Mouse (Mus musculus) gastrocnemius, postnatal 10 days (tissue): ENCODE results near the gene Chd6. TPM values are rescaled to one million over a fixed set of nuclear protein-coding genes. Genes with fewer than 3 reads are reported as not detected.
A peak's percentile ranks its signal among the peaks of the same experiment; 100 is the strongest.
"Not testable (repeated sequence)": the region's sequence is repeated elsewhere in the genome, so short reads cannot be mapped to it uniquely, and the experiment has no call there.

ENCODE experiments used
- DNase-seq: peaks from one replicate; pipeline ENCODE4 v3.0.0; 2021; ENCODE audit warnings: mixed read lengths
- total RNA-seq, 2 experiments: library from RNA; stranded (reverse); gene quantifications; 2 replicates each; pipeline ENCODE4 v1.2.3; 2021

Gene Chd6
- total RNA-seq, 2 experiments from 2014 or later: 18.6 to 27.2 TPM

DNA sequence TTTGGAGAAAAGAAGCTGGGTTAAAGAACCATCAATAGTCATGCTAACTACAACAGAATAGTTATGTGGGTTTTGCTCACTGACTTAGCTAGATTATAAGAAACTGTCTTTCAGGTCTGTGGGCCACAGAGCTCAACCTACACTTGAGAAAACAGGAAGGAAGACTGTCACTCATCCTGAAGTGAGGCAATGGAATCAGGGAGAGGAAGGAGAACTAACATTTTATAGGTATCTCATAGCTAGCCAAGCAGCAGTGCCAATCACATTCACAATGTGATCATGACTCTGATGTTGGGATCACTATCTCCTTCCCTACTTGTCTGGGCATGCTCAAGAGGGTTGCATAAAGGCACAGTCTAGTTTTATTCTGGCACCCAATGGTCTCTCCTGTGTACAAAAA is 121.4 kb downstream of the Chd6 start:
- no peak for DNase-seq

DNA sequence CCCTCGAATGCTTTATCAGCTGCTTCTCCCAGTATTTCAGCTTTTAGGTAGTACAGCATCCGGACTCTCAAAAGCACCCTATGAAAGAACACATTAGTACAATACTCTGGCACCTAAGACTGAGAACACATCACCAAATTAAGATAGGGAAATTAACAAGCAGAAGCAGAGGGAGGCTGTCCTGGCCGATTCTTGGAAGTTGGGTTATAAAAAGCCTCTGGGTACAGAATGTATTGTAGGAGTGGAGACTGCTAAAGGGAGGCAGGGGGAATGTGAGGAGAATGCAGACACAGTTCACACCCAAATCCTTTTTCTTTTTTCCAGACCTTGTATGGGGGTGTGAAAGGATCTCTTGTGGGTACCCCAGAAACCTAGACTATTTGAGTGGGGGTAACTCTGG is 126.2 kb downstream of the Chd6 start:
- no peak for DNase-seq

DNA sequence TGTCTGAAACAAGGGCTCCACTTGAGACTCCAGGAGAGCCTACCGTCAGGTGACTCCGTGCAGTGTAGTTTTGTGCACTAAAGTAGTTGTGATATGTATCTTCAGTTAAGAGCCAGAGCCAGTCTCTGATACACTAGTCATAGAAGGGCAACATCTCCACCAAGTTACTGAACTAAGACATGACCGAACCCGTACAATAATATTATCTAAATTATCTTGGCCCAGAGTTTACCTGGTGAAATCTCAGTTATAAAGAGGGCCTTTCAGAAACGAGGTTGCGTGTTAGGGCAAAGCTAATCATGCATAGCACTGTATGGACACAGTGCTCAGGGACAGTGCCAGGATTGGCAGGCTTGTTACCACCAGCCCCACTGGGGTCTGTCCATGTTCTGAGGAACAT is 127.1 kb downstream of the Chd6 start:
- DNase-seq: no peak

DNA sequence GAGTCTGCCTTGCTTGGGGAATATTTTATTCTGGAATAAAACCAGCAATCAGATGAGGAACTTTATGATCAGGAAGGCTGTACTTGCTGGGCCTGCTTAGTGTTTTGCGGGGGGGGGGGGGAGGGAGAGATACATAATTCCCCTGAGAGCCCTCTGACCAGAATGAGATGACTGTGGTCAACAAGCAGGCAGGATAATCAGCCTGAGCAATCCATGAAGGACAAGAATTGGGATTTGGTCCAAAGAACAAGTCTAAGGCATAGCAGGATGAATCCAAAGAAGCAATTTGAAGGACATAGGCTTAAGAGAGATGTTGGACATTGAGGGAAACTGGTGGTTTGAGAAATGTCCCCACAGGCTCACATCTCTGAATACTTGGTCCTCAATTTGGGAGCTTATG is 130.2 kb downstream of the Chd6 start:
- no peak for DNase-seq

DNA sequence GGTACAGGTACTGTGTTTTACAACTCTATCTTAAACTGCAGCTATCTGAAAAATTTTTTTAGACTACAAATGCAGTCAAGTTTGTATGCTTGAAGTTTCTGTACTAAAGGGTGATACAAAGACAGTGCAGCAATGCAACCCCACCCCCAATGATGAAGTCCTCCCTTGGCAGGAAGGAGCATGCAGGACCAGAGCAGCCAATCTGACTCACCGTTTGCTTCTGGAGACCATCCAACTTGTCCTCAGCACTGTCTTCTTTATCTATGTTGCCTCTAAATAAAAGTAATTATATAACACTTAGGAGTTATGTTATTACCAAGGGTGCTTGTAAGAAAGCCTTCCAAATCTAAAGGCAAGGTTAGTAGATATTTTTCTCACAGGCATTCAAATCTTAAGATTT is 131.6 kb downstream of the Chd6 start:
- DNase-seq: no peak

DNA sequence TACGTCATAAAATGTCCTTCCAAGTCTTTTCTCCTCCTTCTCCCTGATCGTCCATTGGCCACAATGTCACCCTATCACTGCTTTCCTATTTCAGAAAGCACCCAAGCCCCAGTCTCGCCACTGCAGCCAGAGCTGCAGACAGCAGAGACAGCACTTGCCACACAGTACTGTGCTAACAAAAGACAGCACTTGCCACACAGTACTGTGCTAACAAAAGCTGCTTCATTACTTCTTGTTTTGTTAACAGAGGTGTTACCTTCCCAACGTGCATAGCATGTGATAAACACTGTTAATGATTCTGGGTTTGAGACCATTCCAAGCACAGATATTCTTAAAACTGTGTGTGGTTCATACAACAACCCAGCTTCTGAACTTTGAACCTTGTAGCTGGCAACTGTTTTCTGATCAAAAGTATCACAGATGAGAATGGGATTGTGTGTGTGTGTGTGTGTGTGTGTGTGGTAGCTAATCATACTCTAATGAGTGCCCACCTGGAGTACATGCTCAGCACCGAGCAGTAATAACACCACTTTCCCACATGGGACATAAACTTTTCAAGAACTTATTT is 135.1 kb downstream of the Chd6 start:
- DNase-seq: no peak

DNA sequence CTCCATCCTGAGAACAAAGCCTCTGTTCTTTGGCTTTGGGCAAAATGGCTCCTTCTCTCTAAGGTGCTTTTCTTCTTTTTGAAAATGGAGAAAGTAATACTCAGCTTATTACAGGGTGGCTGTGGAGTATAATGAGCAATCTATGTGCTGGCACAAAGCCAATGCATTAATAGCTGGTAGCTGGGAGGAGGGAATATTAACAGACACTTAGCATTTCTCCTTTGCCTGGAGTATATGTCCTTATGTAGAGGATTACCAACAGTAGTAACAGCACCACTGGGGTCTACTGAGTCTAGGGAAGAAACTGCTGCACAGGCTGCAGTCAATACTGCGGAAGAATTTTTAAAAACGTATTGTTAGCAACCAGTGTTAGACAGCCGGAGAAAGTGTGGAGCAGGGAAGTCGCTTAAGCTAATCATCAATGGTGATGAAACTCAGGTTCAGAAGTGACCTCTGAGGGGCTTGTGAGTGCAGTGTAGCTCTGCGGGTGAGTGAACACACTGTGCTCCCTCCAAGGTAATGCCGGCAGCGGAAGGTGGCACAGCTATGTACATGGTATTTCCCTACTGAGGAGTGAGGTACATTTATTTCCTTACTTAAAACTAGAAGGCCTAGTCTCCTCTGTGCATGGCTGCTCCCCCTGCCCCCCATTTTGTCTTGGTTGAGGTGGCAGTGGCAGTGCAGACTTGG is 136.6 kb downstream of the Chd6 start:
- no peak for DNase-seq

DNA sequence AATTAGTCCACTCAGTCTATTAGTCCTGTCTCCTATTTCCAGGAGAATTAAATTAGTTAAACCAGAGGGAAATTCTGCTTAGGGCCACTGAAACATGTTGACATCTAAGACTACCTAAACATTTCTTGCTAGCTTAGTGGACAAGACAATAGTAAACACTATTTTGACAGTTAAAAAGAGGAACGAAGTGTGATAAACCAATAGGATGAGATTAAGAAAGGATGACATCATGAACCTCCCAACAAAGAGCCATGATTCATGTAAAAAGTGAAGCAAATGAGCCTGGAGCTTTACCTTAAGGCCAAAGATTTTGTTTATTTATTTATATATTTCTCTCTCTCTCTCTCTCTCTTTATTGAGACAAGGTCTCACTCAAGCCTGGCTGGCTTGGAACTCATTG is 146.7 kb downstream of the Chd6 start:
- no peak for DNase-seq

DNA sequence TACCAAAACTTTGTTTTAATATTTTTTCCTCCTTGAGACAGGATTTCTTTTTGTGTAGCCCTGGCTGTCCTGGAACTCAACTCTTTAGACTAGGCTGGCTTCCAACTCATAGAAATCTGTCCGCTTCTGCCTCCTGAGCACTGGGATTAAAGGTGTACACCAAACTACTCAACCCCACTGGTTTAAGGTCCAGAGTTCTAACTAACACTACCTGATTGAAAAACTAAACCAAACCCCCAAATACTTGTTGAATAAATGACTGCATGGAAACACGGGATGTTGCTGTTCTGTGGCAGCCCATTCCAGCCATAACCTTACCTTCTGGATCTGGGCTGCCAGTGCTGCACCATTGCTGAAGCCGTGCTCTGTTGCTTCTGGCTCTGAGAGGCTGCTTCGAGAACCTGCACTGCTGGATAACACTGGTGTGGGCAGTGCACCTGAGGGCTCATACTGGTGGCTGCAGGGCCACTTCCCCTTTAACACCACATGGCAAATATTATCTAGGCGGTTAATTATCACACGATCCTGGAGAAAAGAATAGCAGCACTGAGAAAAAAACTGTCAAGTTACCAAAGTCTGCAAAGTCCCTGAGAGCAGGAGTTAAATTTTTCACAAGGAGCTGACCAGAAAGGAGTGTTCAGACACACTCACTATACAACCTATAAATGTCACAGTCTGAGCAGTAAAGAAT is 147.8 kb downstream of the Chd6 start:
- DNase-seq: no peak

DNA sequence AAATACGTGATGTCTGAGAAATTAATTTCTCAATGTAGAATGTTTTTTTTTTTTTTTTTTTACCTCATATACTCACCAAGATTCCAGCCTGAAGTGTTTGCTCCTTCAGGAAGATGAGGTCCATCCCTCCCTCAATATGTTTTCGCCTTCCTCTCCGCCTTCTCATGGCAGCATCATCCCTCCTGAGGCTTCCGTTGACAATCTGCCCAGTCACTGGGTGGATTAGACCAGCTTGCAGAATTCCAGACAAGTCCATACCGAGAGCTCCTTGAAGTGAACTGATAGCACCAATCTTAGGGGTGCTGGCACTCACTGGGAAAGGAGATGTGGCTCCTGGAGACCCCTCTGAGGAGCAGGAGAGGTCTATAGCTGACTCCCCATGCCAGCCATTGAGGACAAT is 149.0 kb downstream of the Chd6 start:
- no peak for DNase-seq

DNA sequence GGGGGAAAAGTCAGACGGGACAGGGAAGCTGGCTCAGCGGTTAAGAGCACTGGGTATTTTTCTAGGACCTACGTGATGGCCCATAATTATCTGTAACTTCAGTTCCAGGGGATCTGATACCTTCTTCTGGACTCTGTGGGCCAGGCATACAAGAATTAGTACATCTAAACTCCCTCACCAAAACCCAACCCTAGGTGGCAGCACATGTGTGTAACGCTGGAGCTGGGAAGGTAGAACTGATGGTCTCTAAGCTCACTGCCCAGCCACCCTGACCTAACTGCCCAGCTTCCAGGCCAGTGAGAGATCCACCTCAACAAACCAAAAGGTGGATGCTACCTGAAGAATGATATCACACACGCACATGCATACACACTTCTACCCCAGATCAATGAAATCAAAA is 150.1 kb downstream of the Chd6 start:
- no peak for DNase-seq

DNA sequence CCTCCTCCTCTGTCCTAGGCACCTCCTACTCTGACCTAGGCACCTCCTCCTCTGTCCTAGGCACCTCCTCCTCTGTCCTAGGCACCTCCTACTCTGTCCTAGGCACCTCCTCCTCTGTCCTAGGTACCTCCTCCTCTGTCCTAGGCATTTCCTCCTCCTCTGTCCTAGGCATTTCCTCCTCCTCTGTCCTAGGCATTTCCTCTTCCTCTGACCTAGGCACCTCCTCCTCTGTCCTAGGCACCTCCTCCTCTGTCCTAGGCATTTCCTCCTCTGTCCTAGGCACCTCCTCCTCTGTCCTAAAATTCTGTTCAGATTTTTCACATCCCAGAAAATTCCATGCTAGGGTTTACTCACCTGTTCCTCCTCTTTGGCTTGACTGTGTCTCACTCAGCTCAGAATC is 151.1 kb downstream of the Chd6 start:
- DNase-seq: not testable (repeated sequence)

DNA sequence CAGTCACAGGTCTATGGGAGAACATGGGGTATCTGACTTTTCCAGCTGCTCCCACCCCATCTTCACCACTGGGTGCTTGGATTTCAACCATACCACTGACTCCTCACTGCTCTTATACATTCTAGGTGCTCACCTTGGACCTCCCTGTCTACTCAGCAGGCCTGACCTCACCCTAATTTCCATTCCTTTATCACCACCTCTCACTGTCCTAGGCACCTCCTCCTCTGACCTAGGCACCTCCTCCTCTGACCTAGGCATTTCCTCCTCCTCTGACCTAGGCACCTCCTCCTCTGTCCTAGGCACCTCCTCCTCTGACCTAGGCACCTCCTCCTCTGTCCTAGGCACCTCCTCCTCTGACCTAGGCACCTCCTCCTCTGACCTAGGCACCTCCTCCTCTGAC is 151.6 kb downstream of the Chd6 start:
- DNase-seq: not testable (repeated sequence)

DNA sequence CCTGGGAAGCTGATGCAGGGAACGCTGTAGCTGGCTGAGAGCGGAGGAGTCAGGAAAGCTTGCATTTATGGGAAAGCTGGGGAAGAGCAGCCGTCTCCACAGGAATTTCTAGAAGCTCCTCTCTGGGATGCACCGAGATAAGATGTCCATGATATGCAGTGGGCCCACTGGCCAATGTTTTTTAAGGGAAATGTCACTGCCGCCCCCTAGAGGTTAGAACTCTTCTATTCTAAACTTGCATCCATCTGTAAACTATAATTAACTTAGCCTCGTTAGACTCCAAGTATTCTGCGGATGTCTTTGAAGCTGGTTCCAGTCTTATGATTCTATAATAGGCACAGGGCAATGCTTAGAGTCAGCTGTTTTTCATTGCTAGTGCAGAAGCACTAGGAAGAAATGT is 153.5 kb downstream of the Chd6 start:
- no peak for DNase-seq

DNA sequence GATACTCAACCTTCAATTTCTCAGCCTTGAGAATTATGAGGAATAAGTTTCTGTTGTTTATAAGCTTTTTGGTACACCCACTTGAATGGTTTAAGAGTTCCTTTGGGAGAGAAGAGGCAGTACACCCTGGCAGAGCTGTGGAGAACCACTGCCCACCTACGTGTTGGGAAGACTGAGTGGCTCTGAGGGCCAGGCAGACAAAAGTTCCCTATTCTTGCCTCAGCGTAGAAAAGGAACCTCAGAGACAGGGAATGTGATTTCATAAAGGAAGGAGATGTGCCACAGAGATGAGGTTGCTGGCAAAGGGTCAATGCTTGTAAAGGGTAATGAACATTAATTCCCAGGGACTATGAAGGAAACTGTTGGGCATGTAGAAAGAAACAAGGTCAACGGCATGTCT is 154.3 kb downstream of the Chd6 start:
- no peak for DNase-seq

DNA sequence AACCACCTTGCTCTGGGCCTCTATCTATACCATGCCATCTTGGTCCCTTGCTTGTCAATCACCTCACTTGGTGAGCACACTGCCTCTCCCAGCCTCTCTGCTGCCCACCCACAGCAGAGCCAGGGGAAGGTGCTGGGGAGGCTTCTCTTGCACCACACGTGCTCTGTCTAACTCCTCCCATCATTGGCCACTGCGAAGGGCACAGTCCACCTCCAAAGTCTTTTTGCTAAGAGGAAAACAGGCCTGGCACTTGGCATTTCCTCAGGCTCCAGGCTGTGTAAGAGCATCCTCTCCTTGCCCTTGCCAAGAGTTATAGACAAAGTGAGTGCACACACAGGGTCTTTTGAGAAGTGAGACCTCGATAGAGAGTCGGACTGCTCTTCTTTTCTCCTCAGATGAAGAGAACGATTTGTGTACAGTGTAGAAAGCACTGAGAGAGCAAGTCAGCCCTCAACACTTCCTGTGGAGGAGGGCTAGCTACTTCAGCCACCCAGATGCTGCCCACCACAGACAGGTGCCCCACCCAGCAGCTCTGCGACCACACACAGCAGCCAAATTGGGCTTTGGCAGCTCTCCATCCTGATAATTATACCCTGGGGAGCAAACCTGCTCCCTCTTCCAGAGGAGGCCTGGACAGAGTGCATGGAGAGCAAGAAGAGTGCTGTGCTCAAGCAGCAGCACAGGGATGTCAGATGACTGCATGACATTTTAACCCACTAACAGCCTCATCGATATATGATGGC is 155.6 kb downstream of the Chd6 start:
- DNase-seq: no peak

DNA sequence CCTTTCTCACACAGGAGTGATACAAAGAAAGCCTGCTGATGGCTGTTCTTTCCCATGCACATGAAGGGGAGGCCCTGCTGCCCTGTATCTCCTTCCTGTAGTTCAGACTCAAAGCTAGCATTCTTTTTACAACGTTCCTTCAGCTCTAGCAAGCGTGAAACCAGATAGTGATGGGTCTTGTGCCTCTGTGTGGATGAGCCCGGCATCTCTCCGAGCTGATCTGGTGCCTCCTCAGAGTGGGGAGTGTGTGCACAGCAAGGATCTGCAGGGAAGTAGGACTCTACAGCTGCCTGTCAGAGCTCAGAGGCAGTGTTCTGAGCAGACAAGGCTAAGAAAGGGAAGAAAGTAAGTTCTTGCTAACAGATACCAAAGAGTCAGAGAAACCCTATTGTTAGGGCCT is 157.3 kb downstream of the Chd6 start:
- no peak for DNase-seq

DNA sequence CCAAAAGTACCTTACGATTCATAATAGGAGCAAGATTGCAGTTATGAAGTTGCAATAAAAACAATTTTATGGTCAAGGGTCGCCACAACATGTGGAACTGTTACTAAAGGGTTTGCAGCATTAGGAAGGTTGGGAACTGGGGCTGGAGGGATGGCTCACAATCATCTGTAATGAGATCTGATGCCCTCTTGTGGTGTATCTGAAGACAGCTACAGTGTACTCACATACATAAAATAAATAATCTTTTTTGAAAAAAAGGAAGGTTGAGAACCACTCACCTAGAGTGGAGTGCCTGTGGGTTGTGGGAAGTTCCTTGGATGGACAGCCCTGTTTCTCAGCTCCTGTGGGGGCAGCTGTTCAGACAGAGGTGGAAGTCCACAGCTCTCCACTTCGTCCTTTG is 166.4 kb downstream of the Chd6 start:
- no peak for DNase-seq

DNA sequence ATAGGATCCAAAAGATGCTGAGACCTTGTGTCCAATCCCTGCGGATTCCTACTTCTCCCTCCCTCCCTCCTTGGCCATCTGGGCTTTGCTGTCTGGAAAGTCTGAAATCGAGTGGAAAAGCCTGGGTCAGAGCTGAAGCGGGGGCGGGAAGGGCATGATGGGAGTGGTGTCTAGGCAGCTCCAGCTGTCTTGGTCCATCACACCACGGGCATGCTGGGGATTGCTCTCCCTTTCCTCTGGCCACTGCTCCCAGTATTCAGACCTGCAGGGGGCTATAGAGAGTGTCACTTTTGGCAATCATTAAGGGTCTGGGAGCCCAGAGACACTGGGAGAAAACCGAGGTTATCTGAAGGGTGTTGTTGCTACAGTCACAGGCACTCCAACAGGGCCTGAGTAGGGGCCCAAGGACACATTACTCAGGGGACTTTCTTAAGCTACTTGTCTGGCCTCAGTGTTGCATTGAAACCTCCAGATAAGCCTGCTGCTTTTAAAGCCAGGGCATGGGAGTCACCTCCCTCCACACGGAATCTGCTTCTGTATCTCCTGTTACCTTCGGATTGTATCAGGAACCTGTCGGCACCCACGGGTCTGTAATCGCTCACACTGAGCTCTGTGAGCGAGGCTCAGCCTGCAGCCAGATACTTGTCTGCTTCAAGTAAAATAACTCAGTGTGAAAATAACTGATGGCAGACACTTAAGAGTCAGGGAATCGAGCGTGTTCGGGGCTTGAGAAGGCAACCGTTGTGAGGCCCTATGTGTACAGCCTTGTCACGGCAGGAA is 167.8 kb downstream of the Chd6 start:
- DNase-seq: peak; percentile 38

DNA sequence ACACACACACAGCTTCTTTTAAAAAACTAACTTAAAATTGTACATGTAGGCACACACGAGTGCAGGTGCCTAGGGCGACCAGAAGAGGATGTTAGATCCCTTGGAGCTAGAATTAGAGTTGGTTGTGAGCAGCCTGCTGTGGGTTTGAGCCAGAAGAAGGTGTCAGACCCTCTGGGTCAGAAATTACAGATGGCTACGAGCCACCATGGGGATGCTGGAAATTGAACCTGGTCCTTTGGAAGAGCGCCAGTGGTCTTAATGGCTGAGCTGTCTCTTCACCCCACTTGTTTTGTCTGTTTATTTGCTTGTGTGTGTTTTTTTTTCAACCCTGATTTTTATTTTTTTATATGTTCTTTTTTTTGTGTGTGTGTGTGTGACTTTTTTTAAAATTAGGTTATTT is 174.4 kb downstream of the Chd6 start:
- DNase-seq: no peak

DNA sequence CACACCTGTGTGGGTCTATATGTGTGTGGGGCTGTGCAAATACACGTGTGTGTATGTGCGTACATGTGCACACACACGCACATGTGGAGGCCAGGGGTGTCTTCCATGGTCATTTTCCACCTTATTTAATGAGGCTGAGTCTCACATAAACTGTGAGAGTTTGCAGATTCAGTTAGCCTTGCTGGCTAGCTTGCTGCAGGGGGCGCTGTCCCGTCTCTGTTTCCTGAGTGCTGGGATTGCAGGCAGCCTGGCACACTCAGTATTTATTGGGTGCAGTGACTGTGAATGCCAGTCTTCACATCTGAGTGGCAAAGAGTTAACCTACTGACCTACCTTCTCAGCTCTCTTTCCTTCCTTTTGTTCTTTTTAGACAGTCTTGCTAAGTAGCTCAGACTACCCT is 175.0 kb downstream of the Chd6 start:
- no peak for DNase-seq

DNA sequence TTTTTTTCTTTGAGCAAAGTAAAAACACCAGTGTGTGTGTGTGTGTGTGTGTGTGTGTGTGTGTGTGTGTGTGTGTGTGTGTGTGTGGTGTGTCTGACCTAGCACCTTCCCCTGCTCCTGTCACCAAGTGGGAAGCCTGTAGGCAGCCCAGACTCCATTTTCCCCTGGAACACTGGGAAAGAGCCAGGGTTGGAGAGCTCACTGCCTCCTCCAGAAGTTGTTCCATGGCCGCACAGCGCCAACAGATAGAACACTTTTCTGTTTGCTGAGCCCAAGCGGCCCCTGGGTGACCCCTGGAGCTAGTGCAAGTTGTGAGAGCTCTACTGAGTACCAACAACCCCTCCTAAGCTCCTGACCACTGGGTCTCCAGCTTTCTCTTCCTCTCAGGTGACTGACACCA is 175.9 kb downstream of the Chd6 start:
- peak; percentile 38 for DNase-seq
